Mouse (Mus musculus) adrenal gland (tissue): Measurements from ENCODE around the gene Hs6st2.

ENCODE experiments used
- intact Hi-C: fragments of 180-260 bp; cut with DNase I; formaldehyde crosslinking; loops from one replicate; pipeline ENCODE4 v1.15.1; 2025
- long read RNA-seq, 2 experiments: library from polyadenylated mRNA; unstranded; transcript quantifications; one replicate each; pipeline ENCODE4 v2.0.0; 2020; ENCODE audit warnings: borderline replicate concordance in 1 of 2; ENCODE audit not compliant: insufficient replicate concordance in 1 of 2

Hs6st2 gene
- long read RNA-seq, experiment 1 = 0 reads
- long read RNA-seq, experiment 2 = 0 reads

GRCm38 (mm10) chrX:51681756-51682155 lies at the start of gene Hs6st2:
Gene Hs6st2, minus strand, starts transcription at chrX:51681856.
- intact Hi-C loops = no loop called here

DNA sequence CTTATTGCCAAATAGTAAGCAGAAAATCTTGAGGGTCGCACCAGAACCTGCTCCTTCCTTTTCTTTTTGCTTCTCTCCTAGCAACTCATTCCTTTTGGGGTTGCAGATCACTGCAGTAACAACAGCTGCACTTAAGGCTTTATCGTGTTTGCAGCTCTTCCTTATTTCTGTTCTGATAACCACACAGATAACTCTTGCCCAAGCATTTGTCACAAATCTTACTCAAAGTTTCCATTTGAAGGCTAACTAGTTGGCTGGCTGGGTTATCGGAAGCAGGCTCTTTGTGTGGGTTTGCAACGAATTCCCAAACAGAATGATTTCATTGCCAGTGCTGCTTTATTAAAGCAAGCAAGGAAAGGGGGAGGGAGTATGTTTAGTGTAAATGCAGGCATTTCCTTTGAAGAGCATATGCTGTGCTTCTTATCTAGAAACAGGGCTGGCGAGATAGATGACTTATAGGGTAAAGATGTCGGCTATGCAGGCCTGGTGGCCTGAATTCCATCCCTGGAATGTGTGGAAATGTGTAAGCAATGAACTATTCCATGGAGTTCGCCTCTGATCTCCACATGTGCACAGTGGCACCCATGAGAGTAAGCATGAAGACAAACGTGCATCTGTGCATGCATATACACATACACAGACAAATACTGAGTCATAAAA lies 32.6 kb upstream of the Hs6st2 start:
- intact Hi-C loops = no loop called here

DNA sequence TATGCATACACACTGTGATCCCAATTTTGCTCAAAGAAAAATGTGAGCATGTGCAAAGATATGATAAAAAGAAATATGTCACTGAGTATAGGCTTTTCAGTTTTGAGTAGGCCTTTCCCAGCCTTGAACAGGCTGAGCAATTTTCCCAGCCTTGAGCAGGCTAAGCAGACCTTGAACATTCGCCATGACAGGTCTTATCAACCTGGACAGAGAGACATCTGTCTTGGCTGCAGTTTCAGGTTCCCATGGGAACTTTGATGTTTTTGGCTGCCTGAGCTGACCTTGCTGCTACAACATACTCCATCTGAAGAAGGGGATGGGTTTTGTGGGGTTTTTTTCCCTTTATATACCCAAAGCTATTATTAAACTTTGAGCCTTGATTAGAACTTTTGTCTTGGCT lies 31.3 kb upstream of the Hs6st2 start:
- intact Hi-C loops = no loop called here

DNA sequence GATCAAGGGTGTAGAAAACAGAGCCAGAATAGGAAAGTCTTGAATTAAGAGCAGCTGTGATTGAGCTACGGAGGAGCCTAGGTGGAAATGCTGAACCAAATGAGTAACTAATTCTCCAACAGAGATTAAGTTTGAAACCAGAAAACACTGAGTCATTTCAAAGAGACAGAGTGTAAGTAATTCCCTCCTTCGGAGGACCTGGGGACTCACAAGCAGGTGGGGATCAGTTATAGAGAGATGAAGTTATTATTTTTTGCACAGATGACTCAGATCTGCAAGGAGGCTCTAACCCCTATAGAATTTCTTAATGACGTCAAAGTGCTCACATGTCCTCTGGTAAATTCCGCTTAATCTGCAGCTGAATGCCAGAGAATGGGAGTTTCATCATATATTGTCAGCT lies 21.2 kb upstream of the Hs6st2 start:
- intact Hi-C loops = no loop called here

GRCm38 (mm10) chrX:51699079-51699478 lies 17.4 kb upstream of the Hs6st2 start:
- intact Hi-C loops = no loop called here

DNA sequence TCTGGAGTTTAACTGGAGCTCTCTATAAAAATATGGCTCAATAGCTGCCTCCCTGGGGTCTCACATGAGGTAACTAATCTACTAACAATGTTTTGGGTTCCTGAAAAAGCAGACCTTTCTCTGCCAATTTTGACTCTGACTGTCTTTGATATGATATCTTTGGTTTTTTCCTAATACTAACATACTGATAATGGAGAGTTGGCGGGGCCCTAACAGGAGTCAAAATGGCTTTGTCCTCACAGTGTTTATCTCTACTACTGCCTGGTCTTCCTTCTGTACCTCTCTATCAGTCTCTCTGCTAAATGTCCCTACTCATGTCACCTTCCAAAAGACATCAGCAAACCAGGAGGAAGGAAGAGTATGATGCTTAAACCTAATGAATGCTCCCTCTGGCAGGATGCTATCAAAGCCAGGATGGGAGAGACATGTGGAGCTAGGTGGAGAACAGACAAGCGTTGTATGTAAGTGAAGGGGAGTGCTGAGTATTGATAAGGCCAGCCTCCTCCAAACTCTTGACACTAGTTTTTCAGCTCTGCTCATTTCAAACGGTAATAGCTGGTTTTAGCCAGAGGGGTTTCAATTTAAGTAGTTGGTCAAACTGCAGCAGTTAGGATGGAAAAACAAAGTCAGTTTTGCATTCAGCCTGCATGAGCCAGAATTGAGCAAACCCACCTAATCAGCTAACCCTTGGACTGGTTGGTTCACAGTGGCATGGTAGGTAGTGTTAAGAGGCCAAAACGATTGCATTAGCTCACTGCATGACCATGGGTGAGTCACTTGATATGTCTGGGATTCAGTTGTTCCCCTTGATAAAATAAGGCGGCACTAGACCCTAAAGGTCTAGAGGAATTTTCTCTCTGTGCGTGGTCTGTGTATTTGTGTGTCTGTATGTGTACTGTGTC lies 4.6 kb upstream of the Hs6st2 start:
- intact Hi-C loops = no loop called here

- intact Hi-C loops = no loop called here
These were observed 2.8 kb upstream of the Hs6st2 start for GRCm38 (mm10) chrX:51684336-51685056.

- intact Hi-C loops = no loop called here
These were observed 437 bp downstream of the Hs6st2 start for GRCm38 (mm10) chrX:51681170-51681667.

DNA sequence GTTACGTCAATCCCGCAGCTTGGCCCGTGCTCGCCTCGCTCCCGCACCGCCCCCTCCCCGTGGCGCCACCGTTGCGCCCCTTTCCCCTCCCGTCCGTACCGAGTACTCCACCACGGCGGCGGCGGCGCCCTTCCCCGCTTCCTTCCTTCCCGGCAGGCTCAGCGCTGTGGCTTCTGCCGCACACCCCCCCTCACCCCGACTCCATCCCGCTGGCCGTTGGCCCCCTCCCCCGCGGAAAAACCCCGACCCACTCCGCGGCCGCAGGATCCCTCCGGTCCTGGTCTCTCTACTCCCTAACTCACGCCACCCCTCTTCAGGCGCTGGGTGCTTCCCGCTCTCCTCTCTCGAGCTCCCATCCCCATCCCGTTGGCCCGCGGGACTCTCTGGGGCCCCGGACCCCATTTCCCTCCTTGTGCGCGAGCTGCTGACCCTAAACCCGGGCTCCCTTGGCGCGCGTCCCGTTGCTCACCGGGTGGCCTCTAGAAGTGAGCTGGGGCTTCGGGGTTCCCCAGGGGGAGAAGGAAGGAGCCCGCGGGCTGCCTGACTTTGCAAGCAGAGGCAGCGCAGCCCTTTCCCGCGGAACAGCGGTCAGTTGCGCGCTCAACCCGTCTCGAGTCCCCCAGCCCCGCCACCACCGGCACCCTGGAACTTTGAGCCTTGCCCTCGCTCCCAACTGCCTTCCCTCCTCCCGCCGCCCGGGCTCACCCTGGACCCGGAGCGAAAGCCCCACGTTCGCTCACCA lies 1.1 kb downstream of the Hs6st2 start:
- intact Hi-C loops = no loop called here

DNA sequence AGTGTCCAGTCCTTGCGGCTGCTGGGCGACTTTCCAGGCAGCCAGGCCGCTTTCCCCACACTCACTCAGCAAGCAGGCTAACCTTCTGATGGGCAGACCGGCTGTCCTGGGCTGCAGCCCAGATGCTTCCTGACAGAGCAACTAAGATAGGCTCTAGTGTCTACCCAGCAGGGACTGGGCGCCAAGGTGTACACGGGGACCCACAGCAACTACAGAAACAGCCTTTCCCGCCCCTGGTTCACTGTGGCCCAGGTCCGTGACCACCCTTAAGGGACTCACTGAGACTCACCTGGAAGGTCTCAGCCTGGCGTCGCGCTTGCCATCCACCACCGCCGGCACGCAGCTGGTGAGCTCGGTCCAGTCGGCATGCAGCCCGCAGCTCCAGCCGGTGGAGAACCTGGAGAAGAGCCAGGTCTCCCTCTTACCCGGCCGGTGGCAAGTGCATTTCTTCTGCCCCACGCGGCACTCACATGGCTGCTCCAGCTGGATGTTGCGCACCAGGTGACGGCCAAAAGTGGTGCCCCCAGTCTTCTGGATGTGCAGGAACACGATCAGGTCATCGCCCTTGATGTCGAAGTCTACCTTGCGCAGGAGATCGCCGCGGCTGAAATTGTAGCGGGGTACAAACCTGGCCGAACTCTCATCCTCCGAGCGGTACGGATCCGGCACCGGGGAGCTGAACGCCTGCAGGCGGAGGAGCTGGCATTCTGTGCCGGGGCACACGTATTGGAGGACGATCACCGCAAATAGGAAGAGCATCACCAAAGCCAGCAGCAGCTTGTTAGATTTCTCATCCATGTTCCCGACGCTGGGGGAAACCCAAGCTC lies 1.8 kb downstream of the Hs6st2 start:
- intact Hi-C loops = no loop called here

GRCm38 (mm10) chrX:51658236-51658635 lies 23.4 kb downstream of the Hs6st2 start:
- intact Hi-C loops = no loop called here

DNA sequence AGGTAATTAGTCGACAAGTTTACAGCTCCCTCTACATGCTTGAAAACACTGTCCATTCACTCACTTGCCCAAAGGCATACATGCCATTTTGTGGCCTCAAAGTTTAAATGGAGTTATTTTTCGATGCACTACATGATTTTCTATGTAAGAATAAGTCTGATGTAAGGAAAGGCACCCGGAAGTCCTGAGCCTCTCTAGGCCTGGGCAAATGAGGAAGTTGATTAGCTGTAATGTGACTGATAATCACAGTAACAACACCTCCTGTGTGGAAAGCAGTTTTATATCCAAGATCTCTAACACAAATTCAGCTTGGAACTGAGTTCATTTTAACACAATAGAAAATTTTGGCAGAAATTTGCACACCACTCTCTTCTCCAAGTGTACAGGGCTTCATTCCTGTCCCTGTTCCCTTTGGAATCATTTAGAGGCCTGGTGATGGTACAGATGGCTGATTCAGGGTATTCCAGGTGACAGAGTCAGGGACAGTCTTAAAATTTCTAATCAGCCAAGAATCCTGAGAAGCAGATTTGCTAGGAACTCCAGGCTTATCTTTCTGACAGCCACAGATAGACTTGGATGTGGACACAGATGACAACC lies 38.9 kb downstream of the Hs6st2 start:
- intact Hi-C loops = no loop called here

DNA sequence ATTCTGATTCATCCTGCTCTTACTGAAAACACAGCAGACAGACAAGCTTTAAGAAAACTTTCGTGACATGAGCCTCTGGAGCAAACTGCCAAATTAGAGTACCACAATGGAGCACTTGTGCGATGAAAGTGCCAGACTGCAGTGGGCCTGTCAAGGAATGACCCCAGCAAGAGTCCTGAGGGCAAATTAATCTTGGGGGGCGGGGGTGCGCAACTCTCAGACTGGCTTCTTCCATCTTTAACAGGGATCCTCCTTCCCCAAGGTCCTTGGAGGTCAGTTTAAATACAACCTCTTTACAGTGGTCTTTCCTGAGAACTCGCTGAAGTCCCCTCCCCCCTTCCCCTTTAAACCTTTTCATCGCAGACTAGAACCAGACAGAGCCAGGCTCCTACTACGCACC lies 45.9 kb downstream of the Hs6st2 start:
- intact Hi-C loops = no loop called here

DNA sequence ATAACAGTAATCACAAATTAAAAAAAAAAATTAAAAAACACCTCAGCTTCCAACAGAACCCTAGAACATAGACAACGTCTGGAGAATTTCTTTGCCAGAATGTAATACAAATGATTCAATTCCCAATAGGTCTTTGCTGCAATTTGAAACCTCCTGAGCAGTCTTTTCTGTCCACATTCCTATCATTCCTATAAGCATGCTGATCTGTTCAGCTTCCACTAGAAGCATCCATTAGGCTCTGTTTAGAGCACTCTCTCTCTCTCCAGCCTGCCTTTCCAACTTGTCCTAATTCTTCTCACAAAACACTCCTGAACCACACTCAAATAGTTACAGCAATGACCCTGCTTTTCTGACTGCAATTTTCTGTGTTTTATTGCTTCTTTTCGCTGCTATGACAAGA lies 50.3 kb downstream of the Hs6st2 start:
- intact Hi-C loops = no loop called here

DNA sequence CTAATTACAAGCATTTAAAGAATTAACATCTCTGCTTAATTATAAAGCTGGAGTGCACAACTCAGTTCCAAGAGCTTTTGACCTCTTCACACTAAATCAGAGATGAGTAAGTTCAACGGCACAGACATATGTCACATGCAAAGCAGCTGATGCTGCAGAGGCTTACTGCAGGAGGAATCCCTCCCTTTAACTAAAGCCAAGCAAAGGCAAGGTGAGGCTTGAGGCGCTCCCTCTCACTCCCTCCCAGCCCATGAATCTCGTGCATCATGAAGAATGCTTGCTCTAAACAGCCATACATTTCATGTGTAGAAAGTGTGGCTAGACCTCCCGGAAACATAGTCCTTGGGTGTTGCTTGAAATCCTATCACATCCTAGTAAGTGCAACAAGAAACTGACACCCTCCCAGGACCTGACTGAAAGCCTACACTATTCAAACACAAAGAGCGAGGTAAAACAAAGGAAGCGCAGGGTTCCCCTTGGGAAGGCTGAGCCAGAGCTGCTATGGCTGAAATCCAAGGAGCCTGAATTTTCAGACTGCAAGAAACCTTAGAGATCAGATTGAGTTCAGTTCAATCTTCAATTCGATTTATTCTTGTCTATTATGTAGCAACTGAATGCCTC lies 67.2 kb downstream of the Hs6st2 start:
- intact Hi-C loops = no loop called here

GRCm38 (mm10) chrX:51610743-51611142 lies 70.9 kb downstream of the Hs6st2 start:
- intact Hi-C loops = no loop called here

DNA sequence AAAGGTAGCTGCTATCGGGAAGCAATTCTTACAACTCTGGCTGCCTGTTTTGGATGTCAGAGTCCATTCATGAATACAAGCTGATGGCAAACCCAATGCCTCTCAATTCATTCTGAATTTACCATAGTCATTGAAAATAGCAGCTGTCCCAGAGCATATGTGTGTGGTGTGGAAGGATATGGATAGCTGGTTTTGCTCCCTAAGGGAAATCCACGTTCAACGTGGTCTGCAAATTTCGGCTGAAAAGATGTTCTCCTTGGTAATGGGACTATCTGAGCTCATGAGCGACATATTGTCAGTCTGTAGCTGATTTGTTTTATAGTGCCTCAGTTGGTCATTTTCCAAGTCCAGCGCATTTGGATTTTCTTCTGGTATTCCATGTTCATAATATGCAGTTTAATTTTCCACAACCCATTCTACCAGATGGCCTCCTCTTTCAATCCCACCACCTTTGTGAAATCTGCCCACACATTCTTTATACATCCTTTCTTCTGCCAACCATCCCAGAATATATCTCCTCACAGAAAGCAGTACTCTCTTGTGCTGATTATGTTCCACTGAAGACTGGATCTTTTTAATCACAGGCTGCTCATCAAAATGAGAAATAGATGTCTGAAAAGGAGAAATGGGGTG lies 75.3 kb downstream of the Hs6st2 start:
- intact Hi-C loops = no loop called here

GRCm38 (mm10) chrX:51592751-51593150 lies 88.9 kb downstream of the Hs6st2 start:
- intact Hi-C loops = no loop called here
